Mouse (Mus musculus): ENCODE measurements around the gene Wdr18.

- TF ChIP-seq TBP (conservative IDR thresholded peaks at IDR 0.05; ENCODE audit: low read depth, low read length) (no peak), POLR2A (IDR thresholded peaks at IDR 0.05; ENCODE audit: low read depth, low read length) (0 out of 2 replicates have a peak, but pooled peaks have one; percentile 36), EP300 (IDR thresholded peaks at IDR 0.05; ENCODE audit: low read length) (no peak), NRF1 (IDR thresholded peaks at IDR 0.05; ENCODE audit: low read depth, low read length) (no peak), HCFC1 (IDR thresholded peaks at IDR 0.05; ENCODE audit: low read depth, low read length) (no peak), CTCF (conservative IDR thresholded peaks at IDR 0.05 in 1 of 2, IDR thresholded peaks at IDR 0.05 in 1 of 2; ENCODE audit: low read depth in 2 of 2, low read length in 2 of 2) (no peak), SMC3 (IDR thresholded peaks at IDR 0.05; ENCODE audit: low read depth, low read length) (no peak), ETS1 (conservative IDR thresholded peaks at IDR 0.05; ENCODE audit: low read depth, low read length) (no peak), MXI1 (IDR thresholded peaks at IDR 0.05; ENCODE audit: low read depth, low read length) (no peak), NELFE (IDR thresholded peaks at IDR 0.05; ENCODE audit: low read depth, low read length) (no peak), USF2 (conservative IDR thresholded peaks at IDR 0.05; ENCODE audit: low read depth, low read length) (no peak), MEF2A (IDR thresholded peaks at IDR 0.05; ENCODE audit: borderline replicate concordance, low read depth, low read length) (no peak), ZC3H11A (IDR thresholded peaks at IDR 0.05; ENCODE audit: low read depth, low read length) (no peak)
Observed at GRCm38 (mm10) chr10:79928907-79929701, 30.8 kb upstream of the Wdr18 start.
